Mouse (Mus musculus): ENCODE measurements at regions not wholly inside any gene's neighbourhood (a gene's known extent, or its start where the extent isn't known, plus 50 kb on each side); places are given as distances from the start of the nearest gene placed in this dataset.

GRCm38 (mm10) chr5:12116587-12117354, 198.9 kb downstream of the 4933402N22Rik start:
- Histone ChIP-seq H3ac (ENCODE audit: control insufficient read depth, insufficient read length, low read depth) (no peak overlapping the region), H3K79me3 (ENCODE audit: low read depth) (no peaks in the 10 kb centered on the region), H3K79me2 (ENCODE audit: control insufficient read depth, insufficient read depth) (no peaks in the 10 kb centered on the region), H3K36me3 (ENCODE audit: control insufficient read depth, insufficient read depth) (no peaks in the 10 kb centered on the region), H3K4me3 (ENCODE audit: insufficient read depth, poor library complexity, severe bottlenecking) (no peak overlapping the region), H3K27me3 (ENCODE audit: control insufficient read depth, insufficient read depth, insufficient read length) (no peaks in the 10 kb centered on the region)
- TF ChIP-seq USF1 (IDR thresholded peaks at IDR 0.05; ENCODE audit: low read depth) = no peak
- no peak for TF ChIP-seq MYOG (IDR thresholded peaks at IDR 0.05; ENCODE audit: control insufficient read depth, extremely low read depth, insufficient read length)
- no peak for TF ChIP-seq MYOD1 (IDR thresholded peaks at IDR 0.05; ENCODE audit: control insufficient read depth, insufficient read length, low read depth)
- no peak for TF ChIP-seq CEBPB (IDR thresholded peaks at IDR 0.05; ENCODE audit: low read depth)
- TF ChIP-seq MAX (IDR thresholded peaks at IDR 0.05) = no peak
- no peak for TF ChIP-seq FOSL1 (IDR thresholded peaks at IDR 0.05; ENCODE audit: insufficient read depth, low read length, poor library complexity, severe bottlenecking)
- TF ChIP-seq CTCF (IDR thresholded peaks at IDR 0.05; ENCODE audit: control insufficient read depth, insufficient read depth, insufficient read length) = no peak

GRCm38 (mm10) chr5:12124935-12125334, 207.1 kb downstream of the 4933402N22Rik start:
- Histone ChIP-seq H3K36me3 (ENCODE audit: control insufficient read depth, insufficient read depth) (no peaks in the 10 kb centered on the region), H3K27me3 (ENCODE audit: control insufficient read depth, insufficient read depth, insufficient read length) (no peaks in the 10 kb centered on the region), H3K79me2 (ENCODE audit: control insufficient read depth, insufficient read depth) (no peaks in the 10 kb centered on the region), H3ac (ENCODE audit: control insufficient read depth, insufficient read length, low read depth) (no peak overlapping the region), H3K4me3 (ENCODE audit: insufficient read depth, poor library complexity, severe bottlenecking) (no peak overlapping the region), H3K79me3 (ENCODE audit: low read depth) (no peaks in the 10 kb centered on the region)
- TF ChIP-seq CTCF (IDR thresholded peaks at IDR 0.05; ENCODE audit: control insufficient read depth, insufficient read depth, insufficient read length) = no peak
- TF ChIP-seq MYOG (IDR thresholded peaks at IDR 0.05; ENCODE audit: control insufficient read depth, extremely low read depth, insufficient read length) = no peak
- TF ChIP-seq CEBPB (IDR thresholded peaks at IDR 0.05; ENCODE audit: low read depth) = no peak
- TF ChIP-seq MYOD1 (IDR thresholded peaks at IDR 0.05; ENCODE audit: control insufficient read depth, insufficient read length, low read depth) = no peak
- TF ChIP-seq MAX (IDR thresholded peaks at IDR 0.05) = no peak
- no peak for TF ChIP-seq USF1 (IDR thresholded peaks at IDR 0.05; ENCODE audit: low read depth)
- no peak for TF ChIP-seq FOSL1 (IDR thresholded peaks at IDR 0.05; ENCODE audit: insufficient read depth, low read length, poor library complexity, severe bottlenecking)

- no peaks in the 10 kb centered on the region for H3K36me3 ChIP-seq (ENCODE audit: control insufficient read depth, insufficient read depth)
- no peaks in the 10 kb centered on the region for H3K79me2 ChIP-seq (ENCODE audit: control insufficient read depth, insufficient read depth)
- no peak overlapping the region for H3K4me3 ChIP-seq (ENCODE audit: insufficient read depth, poor library complexity, severe bottlenecking)
- H3K27me3 ChIP-seq (ENCODE audit: control insufficient read depth, insufficient read depth, insufficient read length) = no peaks in the 10 kb centered on the region
- TF ChIP-seq CEBPB (IDR thresholded peaks at IDR 0.05; ENCODE audit: low read depth) (no peak), MYOG (IDR thresholded peaks at IDR 0.05; ENCODE audit: control insufficient read depth, extremely low read depth, insufficient read length) (no peak), MYOD1 (IDR thresholded peaks at IDR 0.05; ENCODE audit: control insufficient read depth, insufficient read length, low read depth) (no peak), CTCF (IDR thresholded peaks at IDR 0.05; ENCODE audit: control insufficient read depth, insufficient read depth, insufficient read length) (no peak), USF1 (IDR thresholded peaks at IDR 0.05; ENCODE audit: low read depth) (no peak), MAX (IDR thresholded peaks at IDR 0.05) (no peak), FOSL1 (IDR thresholded peaks at IDR 0.05; ENCODE audit: insufficient read depth, low read length, poor library complexity, severe bottlenecking) (no peak)
- H3ac ChIP-seq (ENCODE audit: control insufficient read depth, insufficient read length, low read depth) = no peak overlapping the region
- no peaks in the 10 kb centered on the region for H3K79me3 ChIP-seq (ENCODE audit: low read depth)
Measured at GRCm38 (mm10) chr5:12127484-12128265, 209.8 kb downstream of the 4933402N22Rik start.

GRCm38 (mm10) chr5:12138961-12139360, 221.1 kb downstream of the 4933402N22Rik start:
- H3K36me3 ChIP-seq (ENCODE audit: control insufficient read depth, insufficient read depth) = no peaks in the 10 kb centered on the region
- no peaks in the 10 kb centered on the region for H3K27me3 ChIP-seq (ENCODE audit: control insufficient read depth, insufficient read depth, insufficient read length)
- no peak overlapping the region for H3K4me3 ChIP-seq (ENCODE audit: insufficient read depth, poor library complexity, severe bottlenecking)
- no peaks in the 10 kb centered on the region for H3K79me2 ChIP-seq (ENCODE audit: control insufficient read depth, insufficient read depth)
- H3K79me3 ChIP-seq (ENCODE audit: low read depth) = no peaks in the 10 kb centered on the region
- H3ac ChIP-seq (ENCODE audit: control insufficient read depth, insufficient read length, low read depth) = no peak overlapping the region
- TF ChIP-seq FOSL1 (IDR thresholded peaks at IDR 0.05; ENCODE audit: insufficient read depth, low read length, poor library complexity, severe bottlenecking) = no peak

GRCm38 (mm10) chr5:12153295-12153694, 229.9 kb upstream of the Sema3d start:
- Histone ChIP-seq H3K27me3 (ENCODE audit: control insufficient read depth, insufficient read depth, insufficient read length) (no peaks in the 10 kb centered on the region), H3ac (ENCODE audit: control insufficient read depth, insufficient read length, low read depth) (no peak overlapping the region), H3K79me3 (ENCODE audit: low read depth) (no peaks in the 10 kb centered on the region), H3K79me2 (ENCODE audit: control insufficient read depth, insufficient read depth) (no peaks in the 10 kb centered on the region), H3K36me3 (ENCODE audit: control insufficient read depth, insufficient read depth) (no peaks in the 10 kb centered on the region), H3K4me3 (ENCODE audit: insufficient read depth, poor library complexity, severe bottlenecking) (no peak overlapping the region)
- no peak for TF ChIP-seq CTCF (IDR thresholded peaks at IDR 0.05; ENCODE audit: control insufficient read depth, insufficient read depth, insufficient read length)
- TF ChIP-seq CEBPB (IDR thresholded peaks at IDR 0.05; ENCODE audit: low read depth) = no peak
- no peak for TF ChIP-seq MAX (IDR thresholded peaks at IDR 0.05)
- no peak for TF ChIP-seq MYOD1 (IDR thresholded peaks at IDR 0.05; ENCODE audit: control insufficient read depth, insufficient read length, low read depth)
- no peak for TF ChIP-seq FOSL1 (IDR thresholded peaks at IDR 0.05; ENCODE audit: insufficient read depth, low read length, poor library complexity, severe bottlenecking)
- TF ChIP-seq MYOG (IDR thresholded peaks at IDR 0.05; ENCODE audit: control insufficient read depth, extremely low read depth, insufficient read length) = no peak
- no peak for TF ChIP-seq USF1 (IDR thresholded peaks at IDR 0.05; ENCODE audit: low read depth)

Data from C2C12 (cell line).